Comparison of ENCODE assay signal across 9 mouse cellular contexts in the genomic region with DNA sequence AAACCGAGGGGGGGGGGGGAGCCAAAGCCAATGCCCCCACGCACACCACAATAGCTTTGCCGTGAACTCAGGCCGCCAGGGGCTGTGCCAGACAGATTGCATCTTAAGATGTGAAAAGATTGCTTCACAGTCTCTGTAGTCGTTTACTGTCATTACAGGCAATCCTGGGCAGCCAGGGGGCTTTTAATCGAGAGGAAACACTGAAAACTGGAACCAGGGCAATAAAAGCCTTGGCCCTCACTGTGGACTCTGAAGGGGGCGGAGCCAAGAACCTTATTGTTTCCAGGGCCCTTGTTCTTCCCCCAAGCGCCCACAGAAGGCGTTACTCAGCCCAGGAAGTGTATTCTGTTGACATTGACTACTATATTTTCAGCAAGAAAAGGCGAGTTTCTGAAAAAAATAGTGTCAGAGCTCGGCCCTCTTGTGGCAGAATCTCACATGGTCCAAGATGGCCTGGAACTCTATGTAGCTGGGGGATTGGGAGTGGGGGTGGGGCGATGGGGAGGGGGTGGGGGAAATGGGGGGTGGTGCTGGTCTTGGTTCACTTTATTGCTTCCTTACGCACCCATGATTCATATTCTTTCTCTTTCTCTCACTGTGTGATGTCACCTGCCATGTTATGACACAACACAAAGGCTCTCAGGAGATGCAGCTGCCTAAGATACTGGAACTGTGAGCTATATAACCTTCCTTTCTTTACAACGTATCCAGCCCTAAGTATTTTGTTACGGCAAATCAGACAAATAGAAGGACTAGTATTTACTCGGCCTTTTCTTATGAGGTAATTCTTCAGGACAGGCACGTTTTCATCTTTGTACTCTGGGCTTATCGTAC. TPM values are rescaled to one million over a fixed set of nuclear protein-coding genes. Genes with fewer than 3 reads are reported as not detected.
A peak's percentile ranks its signal among the peaks of the same experiment; 100 is the strongest.
DNase-seq lines count a peak whose midpoint lies in the region; ATAC-seq lines count a peak whose summit lies in the region.
"Had no signal": no experiment of that assay in that cellular context is flagged by ENCODE, and none has a peak within 500 bp of the region (broad histone marks: within the 10 kb centered on the region; RNA-seq: fewer than 3 reads in every experiment).

No protein-coding gene starts in this region.

- no peak overlapping the region for H3K4me3 ChIP-seq in embryonic facial prominence, embryonic 13.5 days
- H3K4me3 ChIP-seq in intestine, embryonic 15.5 days (replicated peaks) = no peak overlapping the region
- 0 out of 2 replicates have a peak overlapping the region, but pooled peaks have one; percentile 3 for H3K4me3 ChIP-seq in midbrain, embryonic 15.5 days
- H3K4me3 ChIP-seq: liver, embryonic 13.5 days had no signal

- H3K4me1 ChIP-seq in embryonic facial prominence, embryonic 13.5 days = peaks cover 10% of the 10 kb centered on the region
- no peaks in the 10 kb centered on the region for H3K4me1 ChIP-seq in intestine, embryonic 15.5 days (replicated peaks)
- H3K4me1 ChIP-seq in midbrain, embryonic 15.5 days = peaks cover 26% of the 10 kb centered on the region

- no peaks in the 10 kb centered on the region for H3K27me3 ChIP-seq in embryonic facial prominence, embryonic 13.5 days
- H3K27me3 ChIP-seq in intestine, embryonic 15.5 days (replicated peaks) = no peaks in the 10 kb centered on the region
- no peaks in the 10 kb centered on the region for H3K27me3 ChIP-seq in midbrain, embryonic 15.5 days (replicated peaks)
- H3K27me3 ChIP-seq: liver, embryonic 13.5 days had no signal

- DNase-seq in right cerebral cortex, adult 2 months (ENCODE audit: low spot score in 2 of 2) = peak; percentile 9 to 12
- DNase-seq in right cerebral cortex, postnatal 14 days = no peak
- DNase-seq in layer of hippocampus, adult 11-12 months (ENCODE audit: low spot score) = no peak
- no peak for DNase-seq in layer of hippocampus, postnatal 36 days

- H3K36me3 ChIP-seq in embryonic facial prominence, embryonic 13.5 days = no peaks in the 10 kb centered on the region
- no peaks in the 10 kb centered on the region for H3K36me3 ChIP-seq in intestine, embryonic 15.5 days
- H3K36me3 ChIP-seq in midbrain, embryonic 15.5 days (replicated peaks) = no peaks in the 10 kb centered on the region
- H3K36me3 ChIP-seq: liver, embryonic 13.5 days had no signal

- H3K9ac ChIP-seq in embryonic facial prominence, embryonic 13.5 days = no peak overlapping the region
- H3K9ac ChIP-seq in intestine, embryonic 15.5 days = no peak overlapping the region
- 0 out of 2 replicates have a peak overlapping the region, but pooled peaks have one; percentile 32 for H3K9ac ChIP-seq in midbrain, embryonic 15.5 days
- H3K9ac ChIP-seq: liver, embryonic 13.5 days had no signal

- H3K9me3 ChIP-seq in embryonic facial prominence, embryonic 13.5 days = no peaks in the 10 kb centered on the region
- no peaks in the 10 kb centered on the region for H3K9me3 ChIP-seq in intestine, embryonic 15.5 days
- H3K9me3 ChIP-seq in midbrain, embryonic 15.5 days = no peaks in the 10 kb centered on the region
- H3K9me3 ChIP-seq: liver, embryonic 13.5 days had no signal

- ATAC-seq in embryonic facial prominence, embryonic 13.5 days (ENCODE audit: insufficient number of reproducible peaks, insufficient read depth, low FRiP score, low TSS enrichment, low read depth) = no peak
- peak; percentile 47; the same call in 1 of the 2 replicates for ATAC-seq in intestine, embryonic 15.5 days
- peak; percentile 64 for ATAC-seq in midbrain, embryonic 15.5 days (replicated peaks)
- no peak for ATAC-seq in cerebellum, adult (ENCODE audit: insufficient number of reproducible peaks, low FRiP score, low TSS enrichment)

- H3K4me2 ChIP-seq in embryonic facial prominence, embryonic 13.5 days = peak overlapping the region; percentile 39
- peak overlapping the region; percentile 28; the same call in 1 of the 2 replicates for H3K4me2 ChIP-seq in intestine, embryonic 15.5 days (replicated peaks)
- H3K4me2 ChIP-seq in midbrain, embryonic 15.5 days = peak overlapping the region; percentile 38
- H3K4me2 ChIP-seq: liver, embryonic 13.5 days had no signal

- peak overlapping the region; percentile 68; the same call in 1 of the 2 replicates for H3K27ac ChIP-seq in embryonic facial prominence, embryonic 13.5 days
- H3K27ac ChIP-seq in intestine, embryonic 15.5 days = no peak overlapping the region
- H3K27ac ChIP-seq in midbrain, embryonic 15.5 days = peak overlapping the region; percentile 91
- H3K27ac ChIP-seq: liver, embryonic 13.5 days had no signal

- 66% methylated on average over 18 of the region's 18 CpGs for WGBS in embryonic facial prominence, embryonic 13.5 days
- WGBS in intestine, embryonic 15.5 days = 61% methylated on average over 18 of the region's 18 CpGs
- 31% methylated on average over 18 of the region's 18 CpGs for WGBS in midbrain, embryonic 15.5 days

RNA-seq across cellular contexts. Expression of gene Chrna9, which starts 16.2 kb away (rescaled TPM):
- 0.37 TPM in 1 of 2 replicates, not detected in the other for polyA plus RNA-seq in embryonic facial prominence, embryonic 13.5 days (2015; fragmentation: Nextera tagmentation; extraction: Ambion mirVana)
- not detected in 2 replicates for polyA plus RNA-seq in intestine, embryonic 15.5 days (2015; fragmentation: Nextera tagmentation; extraction: Ambion mirVana)
- polyA plus RNA-seq in midbrain, embryonic 15.5 days (2015; fragmentation: Nextera tagmentation; extraction: Ambion mirVana) = not detected in 2 replicates
- total RNA-seq in layer of hippocampus, postnatal 36 days (2021) = not detected
- polyA plus RNA-seq: liver, embryonic 13.5 days had no signal

RNA-seq across cellular contexts. Expression of gene 9130230L23Rik, which starts 53.2 kb away (rescaled TPM):
- polyA plus RNA-seq in embryonic facial prominence, embryonic 13.5 days (2015; fragmentation: Nextera tagmentation; extraction: Ambion mirVana) = 0.28 TPM in 1 of 2 replicates, not detected in the other
- polyA plus RNA-seq in intestine, embryonic 15.5 days (2015; fragmentation: Nextera tagmentation; extraction: Ambion mirVana) = 1.6 and 2.4 TPM in 2 replicates
- 0.18 TPM in 1 of 2 replicates, not detected in the other for polyA plus RNA-seq in midbrain, embryonic 15.5 days (2015; fragmentation: Nextera tagmentation; extraction: Ambion mirVana)
- total RNA-seq in layer of hippocampus, postnatal 36 days (2021) = not detected
- polyA plus RNA-seq: liver, embryonic 13.5 days had no signal

Comparison
In these comparisons a context has a peak if more than half of its experiments do, and no peak if none do; other contexts are left out.
1. DNase-seq: peak in right cerebral cortex, adult 2 months (2 of 2); none in right cerebral cortex, postnatal 14 days (single experiment), layer of hippocampus, adult 11-12 months (single experiment) and layer of hippocampus, postnatal 36 days (0 of 2).
2. ATAC-seq: peak in intestine, embryonic 15.5 days (single experiment) and midbrain, embryonic 15.5 days (single experiment); none in embryonic facial prominence, embryonic 13.5 days (single experiment) and cerebellum, adult (single experiment).
3. Peak in every context shown above with its lines, with median percentiles within 50 percentile points of each other: H3K4me2 ChIP-seq.